Mouse (Mus musculus) left cerebral cortex, postnatal 36 days (tissue): ENCODE data around the gene Tkt. TPM values are rescaled to one million over a fixed set of nuclear protein-coding genes. Genes with fewer than 3 reads are reported as not detected.

Experiments
- DNase-seq, 2 experiments: peaks; one replicate each; pipeline ENCODE4 v3.0.0; 2021 to 2022; ENCODE audit warnings: low spot score in 2 of 2, mixed read lengths in 1 of 2
- intact Hi-C: fragments of 180-260 bp; cut with DNase I; formaldehyde crosslinking; loops from one replicate; pipeline ENCODE4 v1.15.1; 2025
- microRNA-seq: library from miRNA; unstranded; fragments of <30 nt; microRNA quantifications from one replicate; pipeline ENCODE4 v1.2.0, GENCODE M21; 2022
- total RNA-seq, 2 experiments: library from RNA; stranded (reverse); gene quantifications; 2 replicates each; pipeline ENCODE4 v1.2.3; 2021

Gene Tkt
- total RNA-seq, 2 experiments from 2014 or later: 160 to 179 TPM

- DNase-seq: no peak
- intact Hi-C loops: no loop called here
These were observed 60.0 kb downstream of the Tkt start for GRCm38 (mm10) chr14:30608176-30608575.

GRCm38 (mm10) chr14:30609499-30609898, 61.3 kb downstream of the Tkt start:
- DNase-seq: no peak
- intact Hi-C loops: no loop called here

DNA sequence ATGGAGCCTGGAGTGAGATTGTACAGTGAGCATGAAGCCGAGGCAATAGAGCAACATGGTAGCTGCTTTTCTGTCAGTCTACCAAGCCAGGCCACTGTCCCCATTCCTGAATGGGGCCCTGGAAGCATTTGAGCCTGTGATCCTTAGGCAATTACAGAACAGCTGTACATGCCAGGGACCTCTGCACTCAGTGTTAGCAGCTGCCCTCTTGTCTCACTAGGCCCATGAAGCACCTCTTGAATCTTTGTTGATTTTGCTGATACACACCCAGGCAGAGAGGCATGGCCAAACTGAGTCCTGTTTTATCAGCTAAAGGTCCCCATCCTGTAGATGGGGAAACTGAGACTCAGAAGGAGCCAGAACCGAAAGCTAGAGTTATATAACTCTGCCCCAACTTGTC, 62.1 kb downstream of the Tkt start:
- intact Hi-C loops: no loop called here
- DNase-seq: no peak

DNA sequence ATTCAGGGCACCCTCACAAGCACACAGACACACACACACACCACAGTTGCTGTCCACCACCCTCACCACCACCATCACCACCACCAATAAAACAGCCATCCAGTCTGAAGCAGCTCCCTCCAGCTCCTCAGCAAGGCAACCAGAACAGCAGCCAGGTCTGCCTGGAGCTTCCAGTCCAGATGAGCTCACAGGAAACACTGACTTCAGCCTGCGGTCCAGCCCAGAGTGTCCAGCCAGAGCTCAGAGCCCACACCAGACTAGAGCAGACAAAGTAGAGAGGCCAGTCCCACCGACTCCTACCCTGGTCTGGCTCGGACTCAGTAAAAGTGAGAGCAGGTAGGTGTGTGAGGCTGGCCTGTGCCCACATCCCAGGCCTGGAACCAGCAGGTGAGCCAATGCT, 62.8 kb downstream of the Tkt start:
- DNase-seq: no peak
- intact Hi-C loops: no loop called here

DNA sequence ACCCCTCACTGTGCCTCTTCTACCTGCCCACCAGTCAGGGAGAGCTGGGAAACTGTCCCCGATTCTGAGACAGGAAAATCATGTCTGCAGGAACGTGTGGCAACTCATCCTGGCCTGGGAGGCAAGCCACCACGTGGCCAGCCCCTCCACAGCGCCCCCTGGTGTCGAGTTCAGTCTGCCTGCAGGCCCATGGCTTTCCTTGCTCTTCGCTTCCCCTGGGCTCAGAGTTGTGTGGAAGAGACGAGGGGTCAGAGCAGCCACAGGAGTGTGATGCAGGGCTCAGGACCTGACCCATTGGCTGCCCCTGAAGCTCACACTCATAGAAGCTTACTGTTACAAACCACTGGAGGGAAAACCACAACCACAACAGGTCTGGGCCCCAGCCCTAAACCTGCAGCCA, 64.4 kb downstream of the Tkt start:
- intact Hi-C loops: no loop called here

GRCm38 (mm10) chr14:30612962-30613715, 65.0 kb downstream of the Tkt start:
- intact Hi-C loops: no loop called here

More for the DNA sequence above, 64.4 kb downstream of the Tkt start:
- peak in 1 of 2 experiments; percentile 50 for DNase-seq

DNA sequence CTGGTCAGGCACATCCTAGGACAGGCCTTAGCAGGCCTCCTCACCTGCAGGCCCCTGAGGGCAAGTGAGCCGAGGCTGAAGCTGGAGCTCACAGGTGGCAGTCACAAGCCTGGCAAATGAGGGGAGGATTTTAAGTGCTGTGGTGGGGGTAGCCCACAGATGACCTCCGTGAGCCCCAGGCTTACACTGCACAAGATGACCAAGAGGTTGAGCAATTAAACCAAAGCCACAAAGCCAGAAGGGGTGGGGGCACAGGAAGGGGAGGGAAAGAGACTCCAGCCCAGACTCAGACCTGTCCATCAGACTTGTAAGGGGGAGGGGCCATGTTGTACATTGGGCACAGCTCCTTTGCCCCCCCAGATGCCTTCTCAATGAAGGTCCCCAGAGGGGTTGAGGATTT, 68.6 kb downstream of the Tkt start:
- DNase-seq: no peak
- intact Hi-C loops: no loop called here

More at GRCm38 (mm10) chr14:30612962-30613715, 65.0 kb downstream of the Tkt start:
- DNase-seq: no peak

DNA sequence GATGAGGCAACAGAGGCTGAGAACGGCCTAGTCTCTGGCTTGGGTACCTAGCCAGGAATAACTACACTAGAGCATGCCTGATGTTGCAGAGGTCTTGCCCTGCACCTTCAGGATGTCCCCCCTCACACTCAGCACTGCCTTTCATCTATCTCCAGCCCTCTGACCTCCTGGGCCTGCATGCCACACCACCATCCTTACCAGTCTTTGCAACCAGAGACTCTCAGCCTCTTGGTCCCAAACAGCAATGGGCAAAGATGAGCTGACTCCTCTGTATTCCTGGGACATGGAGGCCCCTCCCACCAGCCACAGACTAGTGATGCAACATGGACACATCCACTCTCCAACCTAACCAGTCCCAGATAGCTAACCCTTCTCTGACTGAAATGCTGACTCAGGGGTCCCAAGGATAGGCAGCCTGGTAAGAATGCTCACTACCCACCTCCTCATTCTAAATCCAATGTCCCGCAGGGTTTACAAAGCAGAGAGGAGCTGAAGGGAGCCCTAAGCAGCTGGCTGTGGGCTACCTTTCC, 70.7 kb downstream of the Tkt start:
- no peak for DNase-seq
- intact Hi-C loops: no loop called here

DNA sequence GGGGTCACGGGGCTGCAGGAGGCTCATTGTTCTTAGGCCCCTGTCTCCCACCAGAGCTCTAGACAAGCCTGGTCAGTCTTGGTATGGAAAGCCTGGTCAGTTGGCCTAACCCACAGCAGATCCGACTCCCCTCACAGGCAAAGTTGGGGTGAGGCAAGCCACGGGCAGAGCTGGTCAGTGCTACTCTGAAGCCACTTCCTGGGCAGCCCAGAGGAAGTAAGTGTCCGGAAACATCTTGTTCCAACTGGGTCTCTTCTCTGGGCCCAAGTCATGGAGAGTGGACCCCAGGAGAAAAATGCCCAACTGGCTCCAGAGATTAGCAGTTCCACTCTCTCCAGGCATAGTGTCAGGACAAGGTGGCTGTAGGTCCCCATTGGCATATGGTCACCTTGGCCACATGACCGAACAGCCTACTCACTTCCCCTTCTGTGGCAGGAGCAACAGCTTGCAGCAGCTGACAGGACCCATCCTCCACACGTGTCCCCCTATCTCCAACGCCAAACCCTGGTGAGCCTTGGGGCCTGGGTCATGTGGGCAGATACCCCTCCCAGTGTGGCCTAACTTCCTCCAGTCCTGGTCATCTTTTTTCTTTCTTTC, 71.9 kb downstream of the Tkt start:
- DNase-seq: no peak

GRCm38 (mm10) chr14:30622130-30622529, 74.0 kb downstream of the Tkt start:
- intact Hi-C loops: no loop called here
- no peak for DNase-seq

More for the DNA sequence above, 71.9 kb downstream of the Tkt start:
- intact Hi-C loops: no loop called here

- no peak for DNase-seq
- intact Hi-C loops: no loop called here
These were observed 74.4 kb downstream of the Tkt start for GRCm38 (mm10) chr14:30622556-30622955.

Small RNA genes lying within 50 kb of the gene (microRNA-seq; reads per million reads assigned to microRNA genes)
- gene Mir3076: 6.3 reads per million, percentile 22 among the genes with 10 or more reads in this experiment

Other genes starting within 250 kb of the Tkt start
- 10 to 100 TPM; 18.0 to 20.8 TPM for gene Dcp1a, start 68.8 kb upstream of the Tkt start, total RNA-seq
- gene Cacna1d, start 56.9 kb upstream of the Tkt start, total RNA-seq: 10 to 100 TPM; 42.7 to 62.0 TPM
- gene Prkcd, start 77.9 kb downstream of the Tkt start, total RNA-seq: 10 to 100 TPM in 1 of 2 experiments, 1 to 10 TPM in 1; 9.8 to 15.4 TPM
- gene Rft1, start 106.0 kb downstream of the Tkt start, total RNA-seq: 10 to 100 TPM; 12.6 to 12.9 TPM
- gene Sfmbt1, start 166.5 kb downstream of the Tkt start, total RNA-seq: 10 to 100 TPM; 33.3 to 35.2 TPM